Mouse (Mus musculus) liver, postnatal 0 days (tissue): ENCODE measurements around the gene Zfp217.

ENCODE experiments used
- CTCF ChIP-seq: sonication (generic); IDR thresholded peaks from 2 replicates; pipeline ENCODE4 v1.5.1; 2016; ENCODE audit warnings: antibody characterized with exemption, low read depth
- EP300 ChIP-seq: IDR thresholded peaks from 2 replicates; pipeline ENCODE4 v1.6.1; 2016; ENCODE audit warnings: antibody characterized with exemption, low read depth, mild to moderate bottlenecking

DNA sequence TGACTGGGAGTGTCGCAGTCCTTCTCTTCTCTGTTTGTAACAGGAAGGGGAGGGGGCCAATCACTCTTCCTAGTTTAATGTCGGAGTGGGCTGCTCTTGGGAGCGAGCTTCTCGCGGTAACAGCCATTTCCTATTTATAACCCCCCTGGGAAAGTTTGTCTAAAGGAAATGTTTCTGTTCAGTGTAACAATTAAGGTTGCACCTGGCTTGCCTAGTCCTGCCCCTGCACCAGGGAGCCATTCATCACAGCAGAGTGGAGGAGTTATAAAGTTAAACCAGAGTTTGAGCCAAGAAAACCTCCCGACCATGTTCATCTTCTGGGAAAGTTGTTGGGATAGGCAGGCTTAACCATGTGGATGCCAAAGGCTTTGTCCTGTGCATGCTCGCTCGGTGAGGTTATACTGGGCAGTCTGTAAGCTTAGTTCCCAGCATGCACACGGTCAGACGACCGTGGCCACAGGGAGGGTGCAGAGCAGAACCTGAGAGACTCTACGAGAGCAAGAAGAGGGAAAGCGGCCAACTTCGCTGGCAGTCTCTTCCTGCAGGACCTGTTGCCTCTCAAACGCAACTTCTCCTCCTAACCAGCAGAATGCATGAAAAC is 77.2 kb downstream of the Zfp217 start:
- no peak for TF ChIP-seq CTCF
- no peak for TF ChIP-seq EP300
